ENCODE assay signal across 33 mouse cellular contexts in genomic region chr6:129515068-129515467, GRCm38 (mm10). TPM values are rescaled to one million over a fixed set of nuclear protein-coding genes. Genes with fewer than 3 reads are reported as not detected.
A peak's percentile ranks its signal among the peaks of the same experiment; 100 is the strongest.
DNase-seq lines count a peak whose midpoint lies in the region; ATAC-seq and TF ChIP-seq lines count a peak whose summit lies in the region.
"Had no signal": no experiment of that assay in that cellular context is flagged by ENCODE, and none has a peak within 500 bp of the region (broad histone marks: within the 10 kb centered on the region; RNA-seq: fewer than 3 reads in every experiment).

No protein-coding gene starts in this region.

- no peaks in the 10 kb centered on the region for H3K79me3 ChIP-seq in C2C12 (ENCODE audit: low read depth)

- no peak for DNase-seq in kidney, postnatal 25 days
- DNase-seq in cerebellum, postnatal 4 days (ENCODE audit: low spot score in 2 of 2), result no peak
- DNase-seq: adrenal gland, postnatal 10 days; adrenal gland, postnatal 36 days; cerebellum, adult 2 months; cerebellum, adult 9-11 months; cerebellum, postnatal 25 days; gastrocnemius, postnatal 10 days; gastrocnemius, postnatal 36 days; heart, adult 11 months had no signal

- H3K9me3 ChIP-seq in kidney, embryonic 16.5 days (ENCODE audit: low read length), result no peaks in the 10 kb centered on the region
- no peaks in the 10 kb centered on the region for H3K9me3 ChIP-seq in hindbrain, embryonic 16.5 days (ENCODE audit: control insufficient read depth, low read length)
- H3K9me3 ChIP-seq: forebrain, embryonic 10.5 days; forebrain, embryonic 13.5 days; G1E; hindbrain, embryonic 12.5 days; hindbrain, embryonic 15.5 days had no signal

- H3K4me1 ChIP-seq in kidney, embryonic 16.5 days (ENCODE audit: insufficient read depth, low read length), result peaks cover 34% of the 10 kb centered on the region
- H3K4me1 ChIP-seq in hindbrain, embryonic 16.5 days (ENCODE audit: control insufficient read depth, insufficient read depth, low read depth, low read length), result no peaks in the 10 kb centered on the region
- H3K4me1 ChIP-seq: forebrain, embryonic 10.5 days; forebrain, embryonic 13.5 days; hindbrain, embryonic 12.5 days; hindbrain, embryonic 15.5 days had no signal

- H3K4me2 ChIP-seq in kidney, embryonic 16.5 days (replicated peaks; ENCODE audit: low read depth, low read length), result no peak overlapping the region
- peak overlapping the region; percentile 83 for H3K4me2 ChIP-seq in myocyte (ENCODE audit: low read depth)
- H3K4me2 ChIP-seq in hindbrain, embryonic 16.5 days (ENCODE audit: low read length), result no peak overlapping the region
- H3K4me2 ChIP-seq: forebrain, embryonic 13.5 days; heart, embryonic 11.5 days; hindbrain, embryonic 12.5 days; hindbrain, embryonic 15.5 days had no signal

- TF ChIP-seq POLR2A in myocyte (IDR thresholded peaks at IDR 0.05; ENCODE audit: insufficient read length, low read depth), result no peak

- no peaks in the 10 kb centered on the region for H3K36me3 ChIP-seq in kidney, embryonic 16.5 days (ENCODE audit: insufficient read depth, low read length)
- no peaks in the 10 kb centered on the region for H3K36me3 ChIP-seq in C2C12 (ENCODE audit: control insufficient read depth, insufficient read depth)
- H3K36me3 ChIP-seq in myocyte (ENCODE audit: control insufficient read depth, insufficient read depth), result no peaks in the 10 kb centered on the region
- H3K36me3 ChIP-seq in hindbrain, embryonic 16.5 days (ENCODE audit: control insufficient read depth, insufficient read depth, low read length), result no peaks in the 10 kb centered on the region
- H3K36me3 ChIP-seq: forebrain, embryonic 10.5 days; G1E; hindbrain, embryonic 12.5 days; hindbrain, embryonic 15.5 days had no signal

- WGBS in kidney, embryonic 16.5 days, result 81% methylated on average over 3 of the region's 3 CpGs
- 95% methylated on average over 3 of the region's 3 CpGs for WGBS in hindbrain, embryonic 16.5 days

- no peaks in the 10 kb centered on the region for H3K27me3 ChIP-seq in kidney, embryonic 16.5 days (ENCODE audit: insufficient read depth, low read length)
- H3K27me3 ChIP-seq in C2C12 (ENCODE audit: control insufficient read depth, insufficient read depth, insufficient read length), result no peaks in the 10 kb centered on the region
- H3K27me3 ChIP-seq in myocyte (ENCODE audit: control insufficient read depth, insufficient read depth, insufficient read length), result no peaks in the 10 kb centered on the region
- no peaks in the 10 kb centered on the region for H3K27me3 ChIP-seq in hindbrain, embryonic 16.5 days (replicated peaks; ENCODE audit: control insufficient read depth, insufficient read depth, low read length)
- H3K27me3 ChIP-seq: CH12.LX; forebrain, embryonic 13.5 days; hindbrain, embryonic 12.5 days; hindbrain, embryonic 15.5 days had no signal

- no peak overlapping the region for H3K27ac ChIP-seq in kidney, embryonic 16.5 days (ENCODE audit: low read length)
- no peak overlapping the region for H3K27ac ChIP-seq in hindbrain, embryonic 16.5 days (ENCODE audit: low read depth, low read length)
- H3K27ac ChIP-seq: forebrain, embryonic 10.5 days; forebrain, embryonic 13.5 days; hindbrain, embryonic 12.5 days; hindbrain, embryonic 15.5 days had no signal

- H3ac ChIP-seq in C2C12 (ENCODE audit: control insufficient read depth, insufficient read length, low read depth) (no peak overlapping the region), myocyte (ENCODE audit: control insufficient read depth, insufficient read length) (no peak overlapping the region)

- no peaks in the 10 kb centered on the region for H3K79me2 ChIP-seq in C2C12 (ENCODE audit: control insufficient read depth, insufficient read depth)
- H3K79me2 ChIP-seq in myocyte (ENCODE audit: control insufficient read depth, insufficient read depth), result no peaks in the 10 kb centered on the region

- no peak for ATAC-seq in kidney, embryonic 16.5 days (ENCODE audit: low FRiP score, low TSS enrichment)
- ATAC-seq in megakaryocyte, adult 5-6 weeks (ENCODE audit: poor library complexity, severe bottlenecking), result peak; percentile 58
- ATAC-seq in hindbrain, embryonic 16.5 days, result no peak
- ATAC-seq: forebrain, embryonic 13.5 days; forebrain, embryonic 16.5 days; Patski had no signal

- peak overlapping the region; percentile 18 for H3K4me3 ChIP-seq in kidney, embryonic 16.5 days (ENCODE audit: low read length)
- H3K4me3 ChIP-seq in C2C12 (ENCODE audit: insufficient read depth, poor library complexity, severe bottlenecking), result no peak overlapping the region
- H3K4me3 ChIP-seq in myocyte, result no peak overlapping the region
- H3K4me3 ChIP-seq in hindbrain, embryonic 16.5 days (ENCODE audit: low read length), result no peak overlapping the region
- H3K4me3 ChIP-seq: forebrain, embryonic 10.5 days; forebrain, embryonic 13.5 days; hindbrain, embryonic 12.5 days; hindbrain, embryonic 15.5 days had no signal

- TF ChIP-seq CTCF in C2C12 (IDR thresholded peaks at IDR 0.05; ENCODE audit: control insufficient read depth, insufficient read depth, insufficient read length), result no peak

- no peak overlapping the region for H3K9ac ChIP-seq in kidney, embryonic 16.5 days (replicated peaks; ENCODE audit: low read length)
- H3K9ac ChIP-seq in hindbrain, embryonic 16.5 days (ENCODE audit: low read depth, low read length), result no peak overlapping the region
- H3K9ac ChIP-seq: forebrain, embryonic 13.5 days; hindbrain, embryonic 12.5 days; hindbrain, embryonic 15.5 days had no signal

TF ChIP-seq in C2C12, 6 proteins besides CTCF, POLR2A, EP300 and RAD21:
- TF ChIP-seq MYOD1 (IDR thresholded peaks at IDR 0.05; ENCODE audit: control insufficient read depth, insufficient read length, low read depth) (no peak), CEBPB (IDR thresholded peaks at IDR 0.05; ENCODE audit: low read depth) (peak; percentile 28)

TF ChIP-seq in myocyte, 11 proteins besides CTCF, POLR2A, EP300 and RAD21:
- TF ChIP-seq SRF (IDR thresholded peaks at IDR 0.05; ENCODE audit: control insufficient read depth, insufficient read length, low read depth), result no peak
- TF ChIP-seq POLR2AphosphoS2 (IDR thresholded peaks at IDR 0.05; ENCODE audit: insufficient read length, low read depth), result no peak
- TF ChIP-seq CEBPB (IDR thresholded peaks at IDR 0.05; ENCODE audit: insufficient read depth, poor library complexity, severe bottlenecking), result peak; percentile 54; the same call in 1 of the 2 replicates
- TF ChIP-seq USF1 (IDR thresholded peaks at IDR 0.05; ENCODE audit: low read depth), result no peak
- no peak for TF ChIP-seq MAX (IDR thresholded peaks at IDR 0.05; ENCODE audit: low read depth)
- TF ChIP-seq E2F4 (IDR thresholded peaks at IDR 0.05; ENCODE audit: insufficient read depth), result no peak
- no peak for TF ChIP-seq REST (IDR thresholded peaks at IDR 0.05; ENCODE audit: insufficient read depth, insufficient read length)
- no peak for TF ChIP-seq MYOD1 (IDR thresholded peaks at IDR 0.05; ENCODE audit: control insufficient read depth in 1 of 3, insufficient read length in 2 of 3, low read depth in 2 of 3)

RNA-seq across cellular contexts. Expression of gene Tmem52b, which starts 2.7 kb away (rescaled TPM):
- 61.5 and 63.1 TPM in 2 replicates for polyA plus RNA-seq in kidney, embryonic 16.5 days (2015; fragmentation: Nextera tagmentation; extraction: Ambion mirVana)
- polyA plus RNA-seq in C2C12 (2012; fragmentation: generic; extraction: Trizol) (0.02 TPM), myocyte (2012; fragmentation: generic; extraction: Trizol) (not detected)
- total RNA-seq in megakaryocyte, adult 5-6 weeks (2015), result not detected in 2 replicates
- not detected in 2 replicates for total RNA-seq in megakaryocyte, adult 5-6 weeks (2017)
- not detected in 2 replicates for polyA plus RNA-seq in hindbrain, embryonic 16.5 days (2015; fragmentation: Nextera tagmentation; extraction: Ambion mirVana)
- total RNA-seq: adrenal gland, adult 18-20 months; adrenal gland, postnatal 10 days; adrenal gland, postnatal 36 days; CH12.LX; gastrocnemius, adult 18-20 months; gastrocnemius, postnatal 10 days; gastrocnemius, postnatal 36 days; heart, adult 8-10 months; heart, postnatal 25 days; hematopoietic stem cell, adult 5-6 weeks had no signal
- polyA plus RNA-seq: cerebellum, adult 2 months; embryonic facial prominence, embryonic 11.5 days; embryonic facial prominence, embryonic 14.5 days; forebrain, embryonic 10.5 days; forebrain, embryonic 13.5 days; forebrain, embryonic 16.5 days; G1E; heart, embryonic 11.5 days; heart, embryonic 14.5 days; heart, postnatal 0 days; hindbrain, embryonic 12.5 days; hindbrain, embryonic 15.5 days had no signal

RNA-seq across cellular contexts. Expression of gene Olr1, which starts 8.1 kb away (rescaled TPM):
- not detected in 2 replicates for polyA plus RNA-seq in kidney, embryonic 16.5 days (2015; fragmentation: Nextera tagmentation; extraction: Ambion mirVana)
- polyA plus RNA-seq in C2C12 (2012; fragmentation: generic; extraction: Trizol) (0.99 TPM), myocyte (2012; fragmentation: generic; extraction: Trizol) (0.11 TPM)
- 10.0 and 12.9 TPM in 2 replicates for total RNA-seq in megakaryocyte, adult 5-6 weeks (2015)
- total RNA-seq in megakaryocyte, adult 5-6 weeks (2017), result 9.6 and 13.9 TPM in 2 replicates
- polyA plus RNA-seq in hindbrain, embryonic 16.5 days (2015; fragmentation: Nextera tagmentation; extraction: Ambion mirVana), result not detected in 2 replicates
- total RNA-seq: CH12.LX; gastrocnemius, postnatal 36 days had no signal
- polyA plus RNA-seq: cerebellum, adult 2 months; forebrain, embryonic 10.5 days; forebrain, embryonic 13.5 days; forebrain, embryonic 16.5 days; G1E; hindbrain, embryonic 12.5 days; hindbrain, embryonic 15.5 days; Patski had no signal

RNA-seq across cellular contexts. Expression of gene Gabarapl1, which starts 17.9 kb away (rescaled TPM):
- 74.1 and 77.7 TPM in 2 replicates for polyA plus RNA-seq in kidney, embryonic 16.5 days (2015; fragmentation: Nextera tagmentation; extraction: Ambion mirVana)
- 64.3 TPM for polyA plus RNA-seq in C2C12 (2012; fragmentation: generic; extraction: Trizol)
- total RNA-seq in megakaryocyte, adult 5-6 weeks (2015), result 5.6 and 7.4 TPM in 2 replicates
- total RNA-seq in megakaryocyte, adult 5-6 weeks (2017), result 17.6 and 20.7 TPM in 2 replicates
- 53.6 TPM for polyA plus RNA-seq in myocyte (2012; fragmentation: generic; extraction: Trizol)
- polyA plus RNA-seq in hindbrain, embryonic 16.5 days (2015; fragmentation: Nextera tagmentation; extraction: Ambion mirVana), result 237 and 271 TPM in 2 replicates

Comparison
In these comparisons a context has a peak if more than half of its experiments do, and no peak if none do; other contexts are left out.
1. RNA of gene Tmem52b, which starts 2.7 kb away (polyA plus RNA-seq): 61.5 to 63.1 TPM in kidney, embryonic 16.5 days; 0.02 TPM in C2C12 (single experiment), not detected in myocyte (single experiment) and not detected in hindbrain, embryonic 16.5 days; every median in the first group is over 10 times any median in the second.